Mouse (Mus musculus): ENCODE results near the gene Btg2. TPM values are rescaled to one million over a fixed set of nuclear protein-coding genes. Genes with fewer than 3 reads are reported as not detected.
A peak's percentile ranks its signal among the peaks of the same experiment; 100 is the strongest.

The Btg2 gene
- total and polyA plus RNA-seq, 3 experiments = 4.6 to 25.7 (median 13.5) TPM

DNA sequence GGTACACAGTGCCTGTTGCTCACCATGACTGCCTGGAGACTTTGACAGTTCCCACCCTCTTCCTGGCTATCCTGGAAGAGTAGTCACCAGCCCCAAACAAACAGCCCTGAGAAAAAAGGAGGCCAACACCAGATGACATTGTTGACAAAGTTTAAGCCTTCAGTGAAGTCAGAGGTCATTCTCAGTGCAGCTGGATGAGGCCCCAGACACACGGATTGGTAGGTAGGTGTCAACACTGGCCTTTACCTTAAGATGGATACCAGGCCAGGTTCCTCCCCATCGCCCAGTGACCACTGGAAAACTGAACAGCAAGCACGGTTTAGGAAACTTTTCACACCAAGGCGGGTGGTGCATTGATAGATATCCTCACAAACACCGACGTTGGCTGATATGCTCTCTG is 13.4 kb upstream of the Btg2 start:
- TF ChIP-seq TAL1 (conservative IDR thresholded peaks at IDR 0.05; ENCODE audit: low read depth, low read length) (no peak), GATA2 (IDR thresholded peaks at IDR 0.05; ENCODE audit: borderline replicate concordance, low read depth, low read length) (no peak), GATA1 (IDR thresholded peaks at IDR 0.05; ENCODE audit: borderline replicate concordance, low read length) (no peak), CTCF (IDR thresholded peaks at IDR 0.05; ENCODE audit: low read depth, low read length) (no peak), POLR2AphosphoS5 (IDR thresholded peaks at IDR 0.05; ENCODE audit: insufficient replicate concordance, low read depth, low read length) (no peak)
- DNase-seq (ENCODE audit: low spot score) = no peak
- no peak for ATAC-seq (ENCODE audit: extremely low read depth, insufficient number of reproducible peaks, low FRiP score, poor library complexity, severe bottlenecking)
- Histone ChIP-seq H3K9me3 (replicated peaks) (no peaks in the 10 kb centered on the region), H3K36me3 (replicated peaks) (no peaks in the 10 kb centered on the region), H3K27me3 (ENCODE audit: insufficient read depth, low read length) (peaks cover 56% of the 10 kb centered on the region), H3K4me3 (ENCODE audit: low read depth, low read length) (peak overlapping the region; percentile 70; the same call in 1 of the 2 replicates), H3K4me1 (ENCODE audit: insufficient read depth, low read depth, low read length) (peaks cover 61% of the 10 kb centered on the region)

DNA sequence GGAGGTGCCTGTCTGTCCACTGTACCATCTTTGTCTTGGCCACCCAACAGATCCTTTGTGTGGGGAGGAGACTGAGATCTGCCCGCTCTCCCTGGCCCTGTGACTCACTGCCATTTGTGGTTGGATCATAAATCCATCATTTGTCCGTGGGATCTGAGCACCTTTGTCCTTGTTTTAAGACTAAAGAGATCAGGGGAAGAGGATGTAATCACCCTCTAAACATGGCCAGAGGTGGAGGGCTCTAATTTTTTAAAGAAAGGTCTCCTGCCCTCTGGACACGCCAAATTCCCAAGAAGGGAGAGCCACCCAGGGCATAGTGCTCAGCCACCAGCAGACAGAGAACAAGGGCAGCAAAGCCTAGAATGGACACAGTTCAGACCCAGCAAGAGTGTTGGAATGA is 12.9 kb upstream of the Btg2 start:
- TF ChIP-seq TAL1 (conservative IDR thresholded peaks at IDR 0.05; ENCODE audit: low read depth, low read length) (no peak), POLR2AphosphoS5 (IDR thresholded peaks at IDR 0.05; ENCODE audit: insufficient replicate concordance, low read depth, low read length) (no peak), GATA2 (IDR thresholded peaks at IDR 0.05; ENCODE audit: borderline replicate concordance, low read depth, low read length) (no peak), GATA1 (IDR thresholded peaks at IDR 0.05; ENCODE audit: borderline replicate concordance, low read length) (no peak), CTCF (IDR thresholded peaks at IDR 0.05; ENCODE audit: low read depth, low read length) (no peak)
- no peaks in the 10 kb centered on the region for H3K36me3 ChIP-seq (replicated peaks)
- no peak overlapping the region for H3K4me3 ChIP-seq (ENCODE audit: low read depth, low read length)
- no peaks in the 10 kb centered on the region for H3K9me3 ChIP-seq (replicated peaks)
- H3K4me1 ChIP-seq (ENCODE audit: insufficient read depth, low read depth, low read length) = peaks cover 61% of the 10 kb centered on the region
- DNase-seq (ENCODE audit: low spot score) = no peak
- peaks cover 61% of the 10 kb centered on the region for H3K27me3 ChIP-seq (ENCODE audit: insufficient read depth, low read length)
- ATAC-seq (ENCODE audit: extremely low read depth, insufficient number of reproducible peaks, low FRiP score, poor library complexity, severe bottlenecking) = no peak

DNA sequence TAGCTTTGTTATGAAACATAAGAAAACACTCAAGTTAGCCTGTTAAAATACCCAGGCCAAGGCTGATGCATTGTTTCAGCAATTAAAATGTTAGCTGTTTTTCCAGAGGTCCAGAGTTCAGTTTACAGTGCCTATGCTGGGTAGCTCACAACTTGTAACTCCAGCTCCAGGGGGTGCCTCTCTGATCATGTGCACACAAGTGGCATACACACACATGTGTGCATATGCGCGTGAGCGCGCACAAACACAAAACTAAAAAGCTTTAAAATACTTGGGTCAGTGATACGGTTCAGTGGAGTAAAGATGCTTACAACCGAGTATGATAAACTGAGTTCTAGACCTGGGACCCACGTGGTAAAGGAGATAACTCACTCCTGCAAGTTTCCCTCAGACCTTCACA is 10.2 kb upstream of the Btg2 start:
- TF ChIP-seq POLR2AphosphoS5 (IDR thresholded peaks at IDR 0.05; ENCODE audit: insufficient replicate concordance, low read depth, low read length) (no peak), CTCF (IDR thresholded peaks at IDR 0.05; ENCODE audit: low read depth, low read length) (no peak), TAL1 (conservative IDR thresholded peaks at IDR 0.05; ENCODE audit: low read depth, low read length) (no peak)
- DNase-seq (ENCODE audit: low spot score) = no peak
- H3K36me3 ChIP-seq (replicated peaks) = no peaks in the 10 kb centered on the region
- H3K27me3 ChIP-seq (ENCODE audit: insufficient read depth, low read length) = peaks cover 79% of the 10 kb centered on the region
- H3K4me1 ChIP-seq (ENCODE audit: insufficient read depth, low read depth, low read length) = peaks cover 46% of the 10 kb centered on the region
- no peaks in the 10 kb centered on the region for H3K9me3 ChIP-seq (replicated peaks)
- no peak for ATAC-seq (ENCODE audit: extremely low read depth, insufficient number of reproducible peaks, low FRiP score, poor library complexity, severe bottlenecking)
- no peak overlapping the region for H3K4me3 ChIP-seq (ENCODE audit: low read depth, low read length)

DNA sequence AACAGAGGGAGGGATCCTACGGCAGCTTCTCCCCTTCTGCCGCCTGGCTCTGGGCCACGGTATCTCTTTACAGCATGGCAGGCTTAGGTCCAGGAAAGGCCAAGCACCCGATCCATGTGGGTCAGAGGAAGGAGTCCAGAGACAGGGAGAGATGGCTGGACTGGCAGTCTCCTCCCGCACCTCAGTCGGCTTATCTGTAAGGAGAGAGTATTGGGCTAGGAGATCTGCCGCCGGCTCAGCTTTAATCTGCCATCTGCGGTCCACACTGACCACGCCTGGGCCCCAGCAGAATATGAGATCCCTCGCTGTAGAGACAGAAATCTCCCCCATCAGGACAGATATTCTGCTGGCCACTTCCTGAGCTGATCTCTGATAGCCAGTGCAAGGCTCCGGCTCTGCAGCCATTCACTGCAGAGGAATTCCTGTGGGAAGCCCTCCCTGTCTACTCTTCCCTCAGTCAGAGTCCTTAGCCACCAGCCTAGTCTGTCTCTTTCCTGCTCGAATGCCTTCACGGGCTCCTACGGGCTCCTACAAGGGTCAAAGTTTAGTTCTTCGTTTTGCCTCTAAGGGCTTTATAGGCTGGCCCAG is 8.0 kb upstream of the Btg2 start:
- Histone ChIP-seq H3K9me3 (replicated peaks) (no peaks in the 10 kb centered on the region), H3K4me1 (ENCODE audit: insufficient read depth, low read depth, low read length) (peaks cover 43% of the 10 kb centered on the region), H3K27me3 (ENCODE audit: insufficient read depth, low read length) (peaks cover 83% of the 10 kb centered on the region), H3K36me3 (replicated peaks) (no peaks in the 10 kb centered on the region), H3K4me3 (ENCODE audit: low read depth, low read length) (peak overlapping the region; percentile 7; the same call in 1 of the 2 replicates)
- ATAC-seq (ENCODE audit: extremely low read depth, insufficient number of reproducible peaks, low FRiP score, poor library complexity, severe bottlenecking) (no peak), DNase-seq (ENCODE audit: low spot score) (no peak)
- TF ChIP-seq CTCF (IDR thresholded peaks at IDR 0.05; ENCODE audit: low read depth, low read length) (no peak), GATA1 (IDR thresholded peaks at IDR 0.05; ENCODE audit: borderline replicate concordance, low read length) (no peak), POLR2AphosphoS5 (IDR thresholded peaks at IDR 0.05; ENCODE audit: insufficient replicate concordance, low read depth, low read length) (no peak), GATA2 (IDR thresholded peaks at IDR 0.05; ENCODE audit: borderline replicate concordance, low read depth, low read length) (no peak), TAL1 (conservative IDR thresholded peaks at IDR 0.05; ENCODE audit: low read depth, low read length) (no peak)

DNA sequence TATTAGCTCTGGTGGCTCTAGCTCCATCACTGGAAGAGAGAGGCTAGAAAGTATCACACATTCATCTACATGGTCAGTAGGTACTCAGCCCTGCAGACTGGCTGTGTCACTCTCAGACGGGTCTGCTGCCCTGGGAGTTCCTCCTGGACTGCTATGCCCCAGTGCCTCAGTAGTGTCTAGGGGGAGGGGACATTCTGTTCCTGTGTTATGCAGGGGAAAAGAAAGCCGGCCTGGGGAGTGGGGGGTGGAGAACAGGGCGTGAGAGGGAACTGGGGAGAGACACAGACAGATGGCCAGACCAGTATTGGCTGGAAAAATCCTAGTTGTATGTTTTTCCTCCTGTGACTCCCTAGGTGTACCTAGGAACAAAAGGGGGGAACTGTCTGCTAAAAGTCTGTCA is 7.1 kb upstream of the Btg2 start:
- ATAC-seq (ENCODE audit: extremely low read depth, insufficient number of reproducible peaks, low FRiP score, poor library complexity, severe bottlenecking) = no peak
- Histone ChIP-seq H3K36me3 (replicated peaks) (no peaks in the 10 kb centered on the region), H3K4me1 (ENCODE audit: insufficient read depth, low read depth, low read length) (peaks cover 41% of the 10 kb centered on the region), H3K9me3 (replicated peaks) (no peaks in the 10 kb centered on the region), H3K27me3 (ENCODE audit: insufficient read depth, low read length) (peaks cover 82% of the 10 kb centered on the region), H3K4me3 (ENCODE audit: low read depth, low read length) (no peak overlapping the region)
- no peak for DNase-seq (ENCODE audit: low spot score)
- TF ChIP-seq CTCF (IDR thresholded peaks at IDR 0.05; ENCODE audit: low read depth, low read length) = no peak
- no peak for TF ChIP-seq GATA2 (IDR thresholded peaks at IDR 0.05; ENCODE audit: borderline replicate concordance, low read depth, low read length)
- TF ChIP-seq POLR2AphosphoS5 (IDR thresholded peaks at IDR 0.05; ENCODE audit: insufficient replicate concordance, low read depth, low read length) = no peak
- no peak for TF ChIP-seq GATA1 (IDR thresholded peaks at IDR 0.05; ENCODE audit: borderline replicate concordance, low read length)
- no peak for TF ChIP-seq TAL1 (conservative IDR thresholded peaks at IDR 0.05; ENCODE audit: low read depth, low read length)

DNA sequence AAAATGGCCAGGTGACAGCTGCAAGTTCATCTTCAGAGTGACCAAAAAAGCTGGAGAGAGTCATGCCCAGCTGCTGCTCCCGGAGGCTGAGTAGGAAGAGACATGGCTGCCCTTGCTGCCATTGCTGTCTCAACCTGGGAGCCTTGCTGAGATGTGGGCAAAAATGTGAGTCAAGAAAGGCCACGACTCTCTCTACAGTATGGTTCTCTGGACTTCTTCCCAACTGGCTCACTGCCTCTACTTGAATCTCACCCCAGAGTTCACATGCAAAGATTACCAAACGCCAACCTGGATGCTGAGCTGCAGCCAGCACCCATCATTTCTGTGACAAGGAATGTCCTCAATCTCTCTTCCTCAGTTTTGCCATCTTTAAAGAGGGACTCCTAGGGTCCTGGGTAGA is 5.2 kb upstream of the Btg2 start:
- Histone ChIP-seq H3K9me3 (replicated peaks) (no peaks in the 10 kb centered on the region), H3K4me1 (ENCODE audit: insufficient read depth, low read depth, low read length) (peaks cover 59% of the 10 kb centered on the region), H3K4me3 (ENCODE audit: low read depth, low read length) (no peak overlapping the region), H3K36me3 (replicated peaks) (no peaks in the 10 kb centered on the region), H3K27me3 (ENCODE audit: insufficient read depth, low read length) (peaks cover 90% of the 10 kb centered on the region)
- ATAC-seq (ENCODE audit: extremely low read depth, insufficient number of reproducible peaks, low FRiP score, poor library complexity, severe bottlenecking) (no peak), DNase-seq (ENCODE audit: low spot score) (no peak)
- TF ChIP-seq GATA2 (IDR thresholded peaks at IDR 0.05; ENCODE audit: borderline replicate concordance, low read depth, low read length) (no peak), GATA1 (IDR thresholded peaks at IDR 0.05; ENCODE audit: borderline replicate concordance, low read length) (no peak), CTCF (IDR thresholded peaks at IDR 0.05; ENCODE audit: low read depth, low read length) (no peak), POLR2AphosphoS5 (IDR thresholded peaks at IDR 0.05; ENCODE audit: insufficient replicate concordance, low read depth, low read length) (no peak), TAL1 (conservative IDR thresholded peaks at IDR 0.05; ENCODE audit: low read depth, low read length) (no peak)

All from G1E (cell line).